ENCODE assay signal across 8 mouse cellular contexts in the genomic region with DNA sequence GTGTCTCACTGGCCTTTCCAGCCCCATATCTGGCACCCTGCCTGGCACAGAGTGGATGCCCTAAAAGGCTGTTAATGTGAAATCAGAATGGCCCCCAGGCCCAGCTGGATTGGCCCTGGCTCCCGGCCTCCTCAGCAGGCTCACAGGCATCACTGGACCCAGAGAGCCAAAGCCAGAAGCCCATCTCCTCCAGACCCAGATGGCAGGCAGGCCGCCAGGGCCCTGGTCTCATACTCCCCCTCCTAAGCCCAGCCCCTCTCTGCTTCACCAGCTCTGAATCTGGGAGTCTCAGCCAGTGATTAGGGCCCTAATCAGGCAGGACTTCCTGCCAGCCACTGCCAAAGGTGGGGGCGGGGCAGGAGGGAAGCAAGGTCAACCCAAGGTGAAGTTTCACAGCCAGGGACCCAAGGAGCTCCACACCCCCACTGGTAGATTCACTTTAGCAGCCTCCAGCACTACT.
A peak's percentile ranks its signal among the peaks of the same experiment; 100 is the strongest.
DNase-seq lines count a peak whose midpoint lies in the region; ATAC-seq lines count a peak whose summit lies in the region.

No protein-coding gene starts in this region.

- H3K27ac ChIP-seq in neural tube, embryonic 11.5 days (ENCODE audit: low read depth, low read length), result peak overlapping the region; percentile 42; the same call in 1 of the 2 replicates
- peak overlapping the region; percentile 10; the same call in 1 of the 2 replicates for H3K27ac ChIP-seq in forebrain, embryonic 16.5 days (ENCODE audit: low read length)
- H3K27ac ChIP-seq in hindbrain, embryonic 16.5 days (ENCODE audit: low read depth, low read length), result peak overlapping the region; percentile 56
- peak overlapping the region; percentile 46; the same call in 1 of the 2 replicates for H3K27ac ChIP-seq in liver, embryonic 12.5 days

- no peaks in the 10 kb centered on the region for H3K36me3 ChIP-seq in neural tube, embryonic 11.5 days (ENCODE audit: control insufficient read depth, insufficient read depth, low read length)
- no peaks in the 10 kb centered on the region for H3K36me3 ChIP-seq in forebrain, embryonic 16.5 days (ENCODE audit: control insufficient read depth, insufficient read depth)
- no peaks in the 10 kb centered on the region for H3K36me3 ChIP-seq in hindbrain, embryonic 16.5 days (ENCODE audit: control insufficient read depth, insufficient read depth, low read length)
- no peaks in the 10 kb centered on the region for H3K36me3 ChIP-seq in liver, embryonic 12.5 days

- no peak overlapping the region for H3K4me3 ChIP-seq in neural tube, embryonic 11.5 days (ENCODE audit: low read depth, low read length)
- H3K4me3 ChIP-seq in forebrain, embryonic 16.5 days (replicated peaks; ENCODE audit: low read length), result no peak overlapping the region
- no peak overlapping the region for H3K4me3 ChIP-seq in hindbrain, embryonic 16.5 days (ENCODE audit: low read length)
- no peak overlapping the region for H3K4me3 ChIP-seq in liver, embryonic 12.5 days

- H3K9ac ChIP-seq in neural tube, embryonic 11.5 days (ENCODE audit: low read length), result no peak overlapping the region
- no peak overlapping the region for H3K9ac ChIP-seq in forebrain, embryonic 16.5 days (replicated peaks; ENCODE audit: low read depth, low read length)
- H3K9ac ChIP-seq in hindbrain, embryonic 16.5 days (ENCODE audit: low read depth, low read length), result no peak overlapping the region
- no peak overlapping the region for H3K9ac ChIP-seq in liver, embryonic 12.5 days

- DNase-seq in neural tube, embryonic 11.5 days (ENCODE audit: low spot score), result no peak
- no peak for DNase-seq in neural tube, embryonic 10.5 days (ENCODE audit: extremely low spot score, low spot score)
- peak; percentile 76 for DNase-seq in ovary, adult 18-20 months (ENCODE audit: low spot score)
- DNase-seq in layer of hippocampus, postnatal 36 days, result no peak
- DNase-seq in layer of hippocampus, adult 8-10 months (ENCODE audit: low spot score in 2 of 2), result no peak

- ATAC-seq in neural tube, embryonic 11.5 days (ENCODE audit: insufficient read depth, low FRiP score, low TSS enrichment), result no peak
- peak; percentile 84 for ATAC-seq in forebrain, embryonic 16.5 days
- ATAC-seq in hindbrain, embryonic 16.5 days, result peak; percentile 70
- ATAC-seq in liver, embryonic 12.5 days, result 0 out of 2 replicates have a peak, but pooled peaks have one; percentile 31

- no peaks in the 10 kb centered on the region for H3K27me3 ChIP-seq in neural tube, embryonic 11.5 days (ENCODE audit: control insufficient read depth, insufficient read depth, low read length)
- no peaks in the 10 kb centered on the region for H3K27me3 ChIP-seq in forebrain, embryonic 16.5 days (replicated peaks; ENCODE audit: control insufficient read depth, insufficient read depth, low read length)
- H3K27me3 ChIP-seq in hindbrain, embryonic 16.5 days (replicated peaks; ENCODE audit: control insufficient read depth, insufficient read depth, low read length), result no peaks in the 10 kb centered on the region
- H3K27me3 ChIP-seq in liver, embryonic 12.5 days (replicated peaks), result peaks cover 28% of the 10 kb centered on the region

- H3K4me1 ChIP-seq in neural tube, embryonic 11.5 days (ENCODE audit: control insufficient read depth, insufficient read depth, low read length), result peaks cover 18% of the 10 kb centered on the region
- H3K4me1 ChIP-seq in forebrain, embryonic 16.5 days (replicated peaks; ENCODE audit: control insufficient read depth, insufficient read depth, low read length), result peaks cover 22% of the 10 kb centered on the region
- peaks cover 25% of the 10 kb centered on the region for H3K4me1 ChIP-seq in hindbrain, embryonic 16.5 days (ENCODE audit: control insufficient read depth, insufficient read depth, low read depth, low read length)
- H3K4me1 ChIP-seq in liver, embryonic 12.5 days, result peaks cover 50% of the 10 kb centered on the region

- no peak overlapping the region for H3K4me2 ChIP-seq in neural tube, embryonic 11.5 days (ENCODE audit: low read depth)
- H3K4me2 ChIP-seq in forebrain, embryonic 16.5 days (ENCODE audit: low read length), result no peak overlapping the region
- H3K4me2 ChIP-seq in hindbrain, embryonic 16.5 days (ENCODE audit: low read length), result no peak overlapping the region
- H3K4me2 ChIP-seq in liver, embryonic 12.5 days, result no peak overlapping the region

- H3K9me3 ChIP-seq in neural tube, embryonic 11.5 days (ENCODE audit: control insufficient read depth, low read length), result no peaks in the 10 kb centered on the region
- no peaks in the 10 kb centered on the region for H3K9me3 ChIP-seq in forebrain, embryonic 16.5 days (ENCODE audit: control insufficient read depth, low read length)
- H3K9me3 ChIP-seq in hindbrain, embryonic 16.5 days (ENCODE audit: control insufficient read depth, low read length), result no peaks in the 10 kb centered on the region
- H3K9me3 ChIP-seq in liver, embryonic 12.5 days (replicated peaks), result no peaks in the 10 kb centered on the region

- WGBS in neural tube, embryonic 11.5 days, result 18% methylated on average over 3 of the region's 3 CpGs
- WGBS in forebrain, embryonic 16.5 days, result 21% methylated on average over 3 of the region's 3 CpGs
- 16% methylated on average over 3 of the region's 3 CpGs for WGBS in hindbrain, embryonic 16.5 days
- WGBS in liver, embryonic 12.5 days (ENCODE audit: insufficient replicate concordance), result 25% methylated on average over 3 of the region's 3 CpGs
